Mouse (Mus musculus) stomach, embryonic 14.5 days (tissue): ENCODE results near the gene Esrra. TPM values are rescaled to one million over a fixed set of nuclear protein-coding genes. Genes with fewer than 3 reads are reported as not detected.

Source experiments
- ATAC-seq: fragments of 200-750 bp; cut with Nextera tagmentation; 2 replicates; pipeline ENCODE4 v1.8.0; 2017; ENCODE audit warnings: low read depth, moderate TSS enrichment; ENCODE audit not compliant: insufficient number of reproducible peaks, insufficient read depth, low FRiP score
- H3K27ac ChIP-seq: fragments of 300-500 bp; sonication (generic); 2 replicates; pipeline ENCODE4 v1.5.1; 2014; ENCODE audit warnings: mild to moderate bottlenecking, low read length, moderate library complexity, mixed read lengths
- H3K27me3 ChIP-seq: fragments of 300-500 bp; sonication (generic); 2 replicates; pipeline ENCODE4 v1.6.1; 2014; ENCODE audit warnings: low read length, control low read depth, mixed read lengths; ENCODE audit not compliant: control insufficient read depth, insufficient read depth
- H3K36me3 ChIP-seq: fragments of 300-500 bp; sonication (generic); 2 replicates; pipeline ENCODE4 v1.6.1; 2014; ENCODE audit warnings: mild to moderate bottlenecking, control low read depth, low read length, moderate library complexity, mixed read lengths; ENCODE audit not compliant: control insufficient read depth, insufficient read depth
- H3K4me1 ChIP-seq: fragments of 300-500 bp; sonication (generic); 2 replicates; pipeline ENCODE4 v1.6.1; 2014; ENCODE audit warnings: low read length, control low read depth, mixed read lengths; ENCODE audit not compliant: control insufficient read depth, insufficient read depth
- H3K4me2 ChIP-seq: fragments of 300-500 bp; sonication (generic); replicated peaks from 2 replicates; pipeline ENCODE4 v1.6.1; 2014; ENCODE audit warnings: low read depth, low read length, control low read depth
- H3K4me3 ChIP-seq: fragments of 300-500 bp; sonication (generic); 2 replicates; pipeline ENCODE4 v1.5.1; 2014; ENCODE audit warnings: low read depth, low read length, control low read depth
- H3K9ac ChIP-seq: fragments of 300-500 bp; sonication (generic); replicated peaks from 2 replicates; pipeline ENCODE4 v1.6.1; 2014; ENCODE audit warnings: low read depth, mild to moderate bottlenecking, control low read depth, low read length, moderate library complexity, mixed read lengths
- H3K9me3 ChIP-seq: fragments of 300-500 bp; sonication (generic); 2 replicates; pipeline ENCODE4 v1.6.1; 2016; ENCODE audit warnings: low read depth, low read length, control low read depth; ENCODE audit not compliant: control insufficient read depth
- WGBS: fragments of 180-500 bp; shearing (Covaris S2); extraction: QIAGEN DNeasy Blood & Tissue Kit; methylation state at CpG from one replicate; pipeline ENCODE4 v1.1.7; 2014; 5-methylcytosine and 5-hydroxymethylcytosine counted together
- polyA plus RNA-seq: library from polyadenylated mRNA; unstranded; fragments of >200 nt; fragmentation: Nextera tagmentation; extraction: Ambion mirVana; gene quantifications from 2 replicates; pipeline ENCODE4 v1.2.1, GENCODE M21; 2014

Esrra gene
- polyA plus RNA-seq, 1 experiment from 2014 or later = 6.8 TPM

DNA sequence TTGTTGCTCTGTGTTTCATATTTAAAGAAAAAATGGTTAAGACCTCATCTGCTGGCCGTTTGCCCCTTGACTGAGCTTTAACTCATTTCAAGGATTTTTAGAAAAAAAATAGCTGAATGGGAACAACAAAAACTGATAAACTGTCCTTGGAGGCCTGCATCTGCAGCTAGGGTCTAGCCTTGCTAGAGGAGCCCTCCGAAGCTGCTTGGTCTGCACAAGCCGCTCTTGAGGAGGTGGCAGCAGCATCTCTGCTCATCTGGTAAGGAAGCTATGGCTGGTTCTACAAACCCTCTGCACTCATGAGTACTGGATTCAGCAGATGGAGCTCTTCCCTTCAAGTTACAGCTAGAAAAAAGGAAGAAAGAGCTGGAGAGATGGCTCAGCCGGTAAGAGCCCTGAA, 43.6 kb downstream of the Esrra start:
- Histone ChIP-seq H3K4me3 (no peak overlapping the region), H3K9me3 (peaks cover 3% of the 10 kb centered on the region; the same call in 1 of the 2 replicates), H3K4me1 (no peaks in the 10 kb centered on the region), H3K27me3 (no peaks in the 10 kb centered on the region), H3K4me2 (no peak overlapping the region), H3K36me3 (no peaks in the 10 kb centered on the region), H3K27ac (no peak overlapping the region), H3K9ac (no peak overlapping the region)
- WGBS = 82% methylated on average over 4 of the region's 4 CpGs
- no peak for ATAC-seq

DNA sequence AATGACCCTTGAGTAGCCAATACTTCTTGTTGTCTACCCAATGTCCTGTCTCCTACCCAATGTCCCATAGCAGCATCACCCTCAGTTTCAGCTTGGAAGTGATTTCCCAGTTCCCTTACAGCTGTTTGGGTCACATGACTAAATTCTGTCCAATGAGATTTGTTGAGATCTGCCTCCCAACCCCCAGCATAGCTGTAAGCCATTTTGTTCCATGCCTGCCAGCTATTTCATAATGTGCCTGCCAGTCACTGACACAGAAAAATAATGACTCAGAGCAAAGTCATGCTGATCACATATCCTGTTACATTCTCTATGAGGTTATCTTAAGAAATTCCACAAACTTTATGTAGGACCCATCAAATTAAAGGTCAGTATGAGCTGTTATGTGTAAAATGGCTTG, 44.8 kb downstream of the Esrra start:
- H3K27me3 ChIP-seq = no peaks in the 10 kb centered on the region
- no peak overlapping the region for H3K9ac ChIP-seq
- H3K4me2 ChIP-seq = no peak overlapping the region
- ATAC-seq = no peak
- H3K4me3 ChIP-seq = no peak overlapping the region
- no peaks in the 10 kb centered on the region for H3K4me1 ChIP-seq
- H3K27ac ChIP-seq = no peak overlapping the region
- H3K36me3 ChIP-seq = no peaks in the 10 kb centered on the region
- peaks cover 3% of the 10 kb centered on the region; the same call in 1 of the 2 replicates for H3K9me3 ChIP-seq

DNA sequence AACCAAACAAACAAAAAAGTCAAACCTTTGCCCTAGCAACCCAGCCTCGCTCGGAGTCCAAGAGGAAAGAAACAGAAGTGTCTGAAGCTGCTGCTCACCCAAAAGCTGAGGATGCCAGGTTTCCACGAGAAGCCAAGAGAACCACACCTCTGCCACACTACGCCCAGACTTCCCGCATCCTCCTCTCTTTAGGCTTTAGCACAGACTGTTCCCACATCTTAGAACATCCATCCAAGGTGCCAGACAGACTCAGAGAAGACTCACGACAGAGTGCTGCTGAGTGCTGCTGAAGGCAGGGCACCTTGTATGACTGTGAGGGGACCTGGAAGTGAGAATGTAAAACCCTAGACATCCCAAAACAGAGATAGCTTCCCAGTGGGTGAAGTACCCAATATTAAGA, 45.8 kb downstream of the Esrra start:
- Histone ChIP-seq H3K4me3 (no peak overlapping the region), H3K9me3 (peaks cover 3% of the 10 kb centered on the region; the same call in 1 of the 2 replicates), H3K4me2 (no peak overlapping the region), H3K4me1 (no peaks in the 10 kb centered on the region), H3K36me3 (no peaks in the 10 kb centered on the region), H3K9ac (no peak overlapping the region), H3K27me3 (no peaks in the 10 kb centered on the region), H3K27ac (no peak overlapping the region)
- 84% methylated on average over 6 of the region's 6 CpGs for WGBS
- no peak for ATAC-seq

DNA sequence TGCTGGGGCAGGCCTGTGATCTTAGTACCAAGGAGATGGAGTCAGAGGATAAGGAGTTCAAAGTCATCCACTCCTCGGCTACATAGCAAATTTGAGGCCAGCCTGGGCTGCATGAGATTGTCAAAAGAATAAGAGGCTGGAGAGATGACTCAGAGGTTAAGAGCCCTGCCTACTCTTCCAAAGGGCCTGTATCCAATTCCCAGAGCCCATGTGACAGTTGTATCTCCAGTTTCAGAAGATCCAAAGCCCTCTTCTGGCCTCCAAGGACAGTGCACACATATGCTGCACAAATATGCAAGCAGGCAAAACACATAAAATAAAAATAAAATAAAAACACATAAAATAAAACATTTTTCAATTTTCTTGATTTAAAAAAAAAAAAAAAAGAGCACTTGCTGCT, 47.4 kb downstream of the Esrra start:
- Histone ChIP-seq H3K4me3 (no peak overlapping the region), H3K9me3 (no peaks in the 10 kb centered on the region), H3K4me2 (no peak overlapping the region), H3K27me3 (no peaks in the 10 kb centered on the region), H3K27ac (no peak overlapping the region), H3K4me1 (peaks cover 3% of the 10 kb centered on the region; the same call in 1 of the 2 replicates), H3K36me3 (no peaks in the 10 kb centered on the region), H3K9ac (no peak overlapping the region)
- 65% methylated on average over 1 of the region's 1 CpGs for WGBS
- ATAC-seq = no peak

DNA sequence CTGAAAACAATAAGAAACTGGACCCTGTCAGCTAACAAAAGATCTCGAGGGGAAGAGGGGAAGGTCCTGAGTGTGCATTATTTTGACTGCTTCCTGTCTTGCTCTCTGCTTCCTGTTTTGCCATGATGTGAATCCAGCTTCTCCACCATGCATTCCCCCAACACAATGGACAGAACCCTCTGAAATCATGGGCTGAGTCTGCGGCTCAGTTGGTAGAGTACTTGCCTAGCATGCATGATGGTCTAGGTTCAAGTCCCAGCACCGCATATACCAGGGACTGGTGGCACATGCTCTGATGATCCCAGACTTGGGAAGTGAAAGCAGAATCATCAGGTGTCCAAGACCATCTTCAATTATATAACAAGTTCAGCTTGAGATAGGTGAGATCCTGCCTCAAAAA, 48.9 kb downstream of the Esrra start:
- Histone ChIP-seq H3K27ac (no peak overlapping the region), H3K27me3 (no peaks in the 10 kb centered on the region), H3K36me3 (no peaks in the 10 kb centered on the region), H3K9ac (no peak overlapping the region), H3K4me1 (peaks cover 3% of the 10 kb centered on the region; the same call in 1 of the 2 replicates), H3K9me3 (no peaks in the 10 kb centered on the region), H3K4me3 (no peak overlapping the region), H3K4me2 (no peak overlapping the region)
- 78% methylated on average over 3 of the region's 3 CpGs for WGBS
- ATAC-seq = no peak

DNA sequence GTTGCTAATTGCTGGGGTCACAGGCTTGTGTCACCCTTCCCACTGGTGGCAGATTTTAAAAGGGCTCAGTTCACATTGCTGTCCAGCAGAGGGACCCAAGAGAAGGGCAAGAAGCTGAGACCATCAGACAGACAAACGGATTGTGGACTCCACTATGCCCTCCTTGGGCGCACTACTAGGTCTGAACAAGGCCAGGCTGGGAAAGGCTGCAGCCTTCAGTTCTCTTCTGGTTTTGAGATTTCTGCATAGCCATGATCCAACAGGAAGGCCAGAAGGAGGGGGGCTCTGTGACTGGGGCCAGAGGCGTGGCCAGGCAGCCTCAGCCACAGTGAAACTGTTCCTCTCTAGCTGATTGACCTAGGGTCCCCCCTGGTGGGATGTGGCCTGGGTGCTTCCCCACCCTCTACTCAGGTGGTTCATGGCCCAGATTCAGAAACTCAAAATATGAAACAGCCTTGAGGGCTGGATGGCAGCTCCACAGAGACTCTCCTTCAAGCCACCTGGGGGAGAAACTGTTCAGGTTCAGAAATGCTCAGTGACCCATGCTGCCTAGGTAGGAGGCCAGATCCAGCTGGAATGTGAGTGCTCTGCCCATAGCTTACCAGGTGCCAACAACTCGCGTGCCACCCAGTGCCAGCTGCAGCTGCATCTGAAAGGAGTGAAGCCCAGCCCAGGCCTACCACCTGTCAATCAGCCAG, 49.9 kb downstream of the Esrra start:
- Histone ChIP-seq H3K9me3 (no peaks in the 10 kb centered on the region), H3K4me2 (no peak overlapping the region), H3K27ac (no peak overlapping the region), H3K4me3 (no peak overlapping the region), H3K4me1 (peaks cover 3% of the 10 kb centered on the region; the same call in 1 of the 2 replicates), H3K9ac (no peak overlapping the region), H3K27me3 (no peaks in the 10 kb centered on the region), H3K36me3 (no peaks in the 10 kb centered on the region)
- ATAC-seq = 0 out of 2 replicates have a peak, but pooled peaks have one; percentile 14
- 60% methylated on average over 5 of the region's 5 CpGs for WGBS

DNA sequence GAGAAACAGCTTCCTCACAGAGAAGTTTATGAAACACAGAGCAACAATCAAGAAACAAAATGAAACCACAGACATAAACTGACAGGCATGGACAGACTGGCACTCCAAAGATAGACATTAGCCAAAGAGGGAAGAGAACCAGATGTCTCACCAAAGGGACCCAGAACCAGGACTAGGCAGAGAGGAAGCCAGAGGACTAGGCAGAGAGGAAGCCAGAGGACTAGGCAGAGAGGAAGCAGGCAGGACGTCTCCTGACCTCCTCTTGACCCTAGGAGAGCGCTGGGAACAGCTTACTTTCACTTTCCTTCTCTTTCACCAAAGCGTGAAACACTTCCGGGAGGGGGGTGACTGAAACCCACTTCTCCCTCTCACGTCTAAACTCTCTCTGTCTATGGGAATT, 52.3 kb downstream of the Esrra start:
- no peaks in the 10 kb centered on the region for H3K9me3 ChIP-seq
- peak overlapping the region; percentile 16; the same call in 1 of the 2 replicates for H3K4me3 ChIP-seq
- peaks cover 3% of the 10 kb centered on the region; the same call in 1 of the 2 replicates for H3K4me1 ChIP-seq
- peak; percentile 56; the same call in 1 of the 2 replicates for ATAC-seq
- no peak overlapping the region for H3K9ac ChIP-seq
- H3K36me3 ChIP-seq = no peaks in the 10 kb centered on the region
- H3K27ac ChIP-seq = no peak overlapping the region
- no peaks in the 10 kb centered on the region for H3K27me3 ChIP-seq
- 1% methylated on average over 5 of the region's 5 CpGs for WGBS
- peak overlapping the region; percentile 36 for H3K4me2 ChIP-seq

DNA sequence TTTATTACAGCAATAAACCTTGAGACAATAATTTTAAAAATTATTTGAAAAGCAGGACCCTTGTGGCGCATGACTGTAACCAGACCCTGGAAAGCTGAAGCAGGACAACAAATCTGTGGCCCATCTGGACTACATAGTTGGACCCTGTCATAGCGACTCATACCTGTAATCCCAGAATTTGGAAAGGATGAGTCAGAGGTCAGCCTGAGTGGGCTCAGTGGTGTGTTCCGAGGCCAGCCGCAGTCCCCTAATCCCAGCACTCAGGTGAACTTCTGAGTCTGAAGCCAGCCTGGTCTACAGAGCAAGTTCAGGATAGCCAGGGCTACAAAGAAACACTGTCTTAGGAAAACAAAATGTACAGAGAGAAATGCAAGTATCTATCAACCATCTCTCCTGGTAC, 60.2 kb downstream of the Esrra start:
- no peaks in the 10 kb centered on the region for H3K27me3 ChIP-seq
- no peaks in the 10 kb centered on the region for H3K9me3 ChIP-seq
- H3K4me2 ChIP-seq = no peak overlapping the region
- ATAC-seq = no peak
- no peaks in the 10 kb centered on the region for H3K36me3 ChIP-seq
- no peak overlapping the region for H3K9ac ChIP-seq
- H3K27ac ChIP-seq = no peak overlapping the region
- no peak overlapping the region for H3K4me3 ChIP-seq
- no peaks in the 10 kb centered on the region for H3K4me1 ChIP-seq
- WGBS = 85% methylated on average over 4 of the region's 4 CpGs
